Mouse (Mus musculus): ENCODE data around the gene Map3k12. TPM values are rescaled to one million over a fixed set of nuclear protein-coding genes. Genes with fewer than 3 reads are reported as not detected.
A peak's percentile ranks its signal among the peaks of the same experiment; 100 is the strongest.

The Map3k12 gene
- 43.9 and 47.5 TPM in 2 replicates for polyA plus RNA-seq (2014; fragmentation: Nextera tagmentation; extraction: Ambion mirVana)

DNA sequence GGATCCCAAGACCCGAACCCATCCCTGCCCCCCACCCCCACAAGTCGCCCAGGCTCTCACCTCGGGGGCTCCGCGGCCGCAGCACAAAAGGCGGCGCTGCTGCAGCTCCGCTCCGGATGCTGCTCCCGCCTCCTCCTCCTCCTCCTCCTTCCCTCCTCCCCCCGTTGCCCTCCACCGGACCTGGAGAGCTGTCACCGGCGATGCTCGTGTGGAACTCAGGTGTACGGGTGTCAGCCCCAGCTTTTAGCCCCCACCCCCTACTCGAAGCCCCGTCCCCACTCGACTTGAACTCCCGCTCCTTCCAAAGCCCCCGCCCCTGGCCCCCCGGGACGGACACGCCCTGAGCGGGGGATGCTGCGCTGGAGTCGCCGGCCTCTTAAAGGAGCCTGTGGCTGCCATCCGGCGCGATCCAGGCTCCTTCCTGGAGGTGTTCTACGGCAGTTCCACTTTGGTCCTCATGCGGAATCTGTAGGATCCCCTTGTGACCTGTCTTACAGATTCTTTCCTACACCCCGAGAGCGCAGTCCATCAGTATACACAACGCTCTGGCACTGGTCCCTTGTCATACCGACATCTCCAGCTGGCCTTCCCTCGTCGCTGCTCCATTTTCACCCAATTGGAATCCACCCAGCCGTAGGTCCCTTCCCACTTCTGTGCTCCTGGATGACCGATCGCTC, at the start of gene Map3k12:
Gene Map3k12, minus strand, starts transcription at position 337 of the 677 bp plus-strand sequence.
- ATAC-seq (ENCODE audit: low FRiP score) = no peak
- peaks cover 13% of the 10 kb centered on the region for H3K36me3 ChIP-seq (replicated peaks; ENCODE audit: control insufficient read depth, insufficient read depth)
- peak within 1 kb of the TSS; percentile 87 for H3K9ac ChIP-seq
- H3K4me2 ChIP-seq (replicated peaks) = peak within 1 kb of the TSS; percentile 69
- H3K27ac ChIP-seq = peak within 1 kb of the TSS; percentile 94
- no peaks in the 10 kb centered on the region for H3K9me3 ChIP-seq (ENCODE audit: control insufficient read depth, low read length)
- DNase-seq (ENCODE audit: low spot score) = peak; percentile 72
- peak within 1 kb of the TSS; percentile 72 for H3K4me3 ChIP-seq (replicated peaks; ENCODE audit: low read length)
- WGBS = 1% methylated on average over 42 of the region's 43 CpGs
- H3K4me1 ChIP-seq (replicated peaks; ENCODE audit: control insufficient read depth, insufficient read depth, low read length) = peaks cover 39% of the 10 kb centered on the region
- H3K27me3 ChIP-seq (ENCODE audit: control insufficient read depth, insufficient read depth, low read length) = no peaks in the 10 kb centered on the region

DNA sequence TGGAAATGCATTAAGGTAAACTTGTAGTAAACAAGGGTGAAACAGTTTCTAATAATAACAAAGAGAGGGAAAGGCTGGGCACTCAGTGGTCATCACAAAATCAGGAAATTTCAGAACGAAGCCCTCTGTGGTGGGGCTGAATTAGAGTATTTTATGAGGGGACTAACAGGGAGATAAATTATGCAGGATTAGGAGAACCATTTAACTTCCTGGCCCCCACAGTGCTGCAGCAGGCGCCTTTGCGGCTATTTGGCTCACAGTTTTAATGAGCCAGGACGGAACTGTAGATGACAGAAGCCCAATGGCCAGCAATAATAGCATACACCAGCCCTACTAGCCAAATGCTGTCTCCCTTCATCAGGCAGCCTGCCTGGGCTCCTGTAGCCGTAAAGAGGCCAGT, 46.8 kb upstream of the Map3k12 start:
- ATAC-seq (ENCODE audit: low FRiP score) = no peak
- H3K9me3 ChIP-seq (ENCODE audit: control insufficient read depth, low read length) = no peaks in the 10 kb centered on the region
- H3K27me3 ChIP-seq (ENCODE audit: control insufficient read depth, insufficient read depth, low read length) = no peaks in the 10 kb centered on the region
- no peaks in the 10 kb centered on the region for H3K4me1 ChIP-seq (replicated peaks; ENCODE audit: control insufficient read depth, insufficient read depth, low read length)
- H3K4me3 ChIP-seq (replicated peaks; ENCODE audit: low read length) = no peak overlapping the region
- no peak for DNase-seq (ENCODE audit: low spot score)
- no peak overlapping the region for H3K27ac ChIP-seq
- no peaks in the 10 kb centered on the region; the same call in 1 of the 2 replicates for H3K36me3 ChIP-seq (replicated peaks; ENCODE audit: control insufficient read depth, insufficient read depth)
- 83% methylated on average over 5 of the region's 5 CpGs for WGBS
- H3K9ac ChIP-seq = no peak overlapping the region
- no peak overlapping the region for H3K4me2 ChIP-seq (replicated peaks)

DNA sequence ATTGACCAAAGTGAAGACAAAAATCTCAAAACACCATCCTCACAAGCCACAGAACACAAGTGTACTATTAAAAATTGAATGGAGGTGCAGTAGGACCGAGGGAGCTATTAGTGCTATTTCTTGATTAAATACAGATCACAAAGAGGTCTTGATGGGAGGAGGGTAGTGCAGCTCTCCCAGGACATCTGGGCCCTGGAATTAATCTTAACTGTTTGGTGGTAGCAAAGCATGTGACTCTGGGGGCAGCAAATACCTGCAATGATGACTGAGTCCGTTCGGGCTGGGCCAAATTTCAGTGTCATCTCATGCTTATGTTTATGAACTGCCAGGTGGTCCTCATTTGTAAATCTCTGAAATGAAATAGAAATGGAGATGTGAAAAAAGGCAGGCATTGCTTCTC, 46.2 kb upstream of the Map3k12 start:
- H3K9ac ChIP-seq = no peak overlapping the region
- DNase-seq (ENCODE audit: low spot score) (no peak), ATAC-seq (ENCODE audit: low FRiP score) (no peak)
- H3K36me3 ChIP-seq (replicated peaks; ENCODE audit: control insufficient read depth, insufficient read depth) = no peaks in the 10 kb centered on the region; the same call in 1 of the 2 replicates
- no peak overlapping the region for H3K4me3 ChIP-seq (replicated peaks; ENCODE audit: low read length)
- WGBS = 83% methylated on average over 3 of the region's 3 CpGs
- no peak overlapping the region for H3K4me2 ChIP-seq (replicated peaks)
- H3K27ac ChIP-seq = no peak overlapping the region
- H3K27me3 ChIP-seq (ENCODE audit: control insufficient read depth, insufficient read depth, low read length) = no peaks in the 10 kb centered on the region
- no peaks in the 10 kb centered on the region for H3K4me1 ChIP-seq (replicated peaks; ENCODE audit: control insufficient read depth, insufficient read depth, low read length)
- H3K9me3 ChIP-seq (ENCODE audit: control insufficient read depth, low read length) = no peaks in the 10 kb centered on the region

DNA sequence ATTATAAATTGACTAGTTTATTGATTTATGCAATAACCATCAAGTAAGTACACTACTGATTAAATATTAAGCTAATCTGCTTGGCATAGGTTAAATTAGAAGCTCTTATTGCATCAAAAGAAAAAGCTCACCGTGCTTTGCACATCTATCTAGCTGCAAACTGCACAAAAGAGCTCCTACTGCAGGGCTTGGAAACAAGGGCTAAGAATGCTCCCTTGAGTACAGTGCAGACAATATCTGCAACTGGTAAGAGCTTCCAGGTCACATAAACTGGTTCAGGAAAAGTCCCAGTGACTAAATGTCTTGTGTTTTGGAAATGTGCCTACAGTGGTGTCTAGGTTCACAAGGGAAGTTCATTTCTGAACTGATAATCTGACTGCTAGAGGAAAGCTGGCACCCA, 45.6 kb upstream of the Map3k12 start:
- DNase-seq (ENCODE audit: low spot score) (no peak), ATAC-seq (ENCODE audit: low FRiP score) (no peak)
- 88% methylated on average over 1 of the region's 1 CpGs for WGBS
- Histone ChIP-seq H3K27ac (no peak overlapping the region), H3K9me3 (ENCODE audit: control insufficient read depth, low read length) (no peaks in the 10 kb centered on the region), H3K27me3 (ENCODE audit: control insufficient read depth, insufficient read depth, low read length) (no peaks in the 10 kb centered on the region), H3K9ac (no peak overlapping the region), H3K4me3 (replicated peaks; ENCODE audit: low read length) (no peak overlapping the region), H3K4me2 (replicated peaks) (no peak overlapping the region), H3K36me3 (replicated peaks; ENCODE audit: control insufficient read depth, insufficient read depth) (no peaks in the 10 kb centered on the region; the same call in 1 of the 2 replicates), H3K4me1 (replicated peaks; ENCODE audit: control insufficient read depth, insufficient read depth, low read length) (no peaks in the 10 kb centered on the region)

DNA sequence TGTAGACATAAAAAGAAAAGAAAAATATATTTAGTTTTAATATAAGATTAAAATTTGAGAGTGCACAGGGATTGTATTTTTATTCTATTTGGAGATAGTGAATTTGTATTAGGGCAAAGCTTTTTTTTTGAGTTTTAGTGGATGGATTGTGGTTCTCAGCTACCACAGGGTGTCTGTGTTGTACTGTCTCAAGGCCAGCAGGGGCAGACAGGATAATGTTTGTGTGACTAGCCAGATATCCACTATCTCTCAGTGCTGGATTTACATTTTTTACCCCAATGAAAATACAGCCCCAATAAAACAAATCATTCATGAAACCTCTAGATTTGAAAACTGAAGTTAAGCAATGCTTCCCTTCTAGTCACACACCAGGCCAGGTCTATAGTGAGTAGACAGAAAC, 40.7 kb upstream of the Map3k12 start:
- peaks cover 32% of the 10 kb centered on the region for H3K36me3 ChIP-seq (replicated peaks; ENCODE audit: control insufficient read depth, insufficient read depth)
- no peak for ATAC-seq (ENCODE audit: low FRiP score)
- no peaks in the 10 kb centered on the region for H3K9me3 ChIP-seq (ENCODE audit: control insufficient read depth, low read length)
- H3K4me1 ChIP-seq (replicated peaks; ENCODE audit: control insufficient read depth, insufficient read depth, low read length) = no peaks in the 10 kb centered on the region
- H3K27ac ChIP-seq = no peak overlapping the region
- H3K27me3 ChIP-seq (ENCODE audit: control insufficient read depth, insufficient read depth, low read length) = no peaks in the 10 kb centered on the region
- no peak overlapping the region for H3K9ac ChIP-seq
- no peak for DNase-seq (ENCODE audit: low spot score)
- no peak overlapping the region for H3K4me2 ChIP-seq (replicated peaks)
- H3K4me3 ChIP-seq (replicated peaks; ENCODE audit: low read length) = no peak overlapping the region

DNA sequence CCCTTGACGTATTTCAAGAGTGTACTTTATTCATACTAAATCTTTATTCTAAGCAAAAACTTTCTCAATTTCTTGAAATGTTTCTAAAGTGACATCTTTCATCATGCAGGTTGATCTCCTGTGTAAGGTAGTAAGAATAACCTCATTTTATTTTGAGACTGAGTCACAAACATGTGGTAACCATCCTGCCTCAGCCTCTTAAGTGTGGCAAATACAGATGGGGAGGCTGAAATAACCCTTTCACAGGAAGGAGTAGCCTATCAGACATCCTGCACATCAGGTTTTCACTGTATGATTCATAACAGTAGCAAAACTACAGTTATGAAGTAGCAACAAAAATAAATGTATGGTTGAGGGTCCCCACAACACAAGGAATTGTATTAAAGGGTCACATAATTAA, 38.7 kb upstream of the Map3k12 start:
- Histone ChIP-seq H3K4me1 (replicated peaks; ENCODE audit: control insufficient read depth, insufficient read depth, low read length) (no peaks in the 10 kb centered on the region), H3K36me3 (replicated peaks; ENCODE audit: control insufficient read depth, insufficient read depth) (peaks cover 50% of the 10 kb centered on the region), H3K9me3 (ENCODE audit: control insufficient read depth, low read length) (no peaks in the 10 kb centered on the region), H3K9ac (no peak overlapping the region), H3K4me3 (replicated peaks; ENCODE audit: low read length) (no peak overlapping the region), H3K27me3 (ENCODE audit: control insufficient read depth, insufficient read depth, low read length) (no peaks in the 10 kb centered on the region), H3K4me2 (replicated peaks) (no peak overlapping the region), H3K27ac (no peak overlapping the region)
- DNase-seq (ENCODE audit: low spot score) = no peak
- ATAC-seq (ENCODE audit: low FRiP score) = no peak
- whole genome bisulfite sequencing = 98% methylated on average over 1 of the region's 1 CpGs

DNA sequence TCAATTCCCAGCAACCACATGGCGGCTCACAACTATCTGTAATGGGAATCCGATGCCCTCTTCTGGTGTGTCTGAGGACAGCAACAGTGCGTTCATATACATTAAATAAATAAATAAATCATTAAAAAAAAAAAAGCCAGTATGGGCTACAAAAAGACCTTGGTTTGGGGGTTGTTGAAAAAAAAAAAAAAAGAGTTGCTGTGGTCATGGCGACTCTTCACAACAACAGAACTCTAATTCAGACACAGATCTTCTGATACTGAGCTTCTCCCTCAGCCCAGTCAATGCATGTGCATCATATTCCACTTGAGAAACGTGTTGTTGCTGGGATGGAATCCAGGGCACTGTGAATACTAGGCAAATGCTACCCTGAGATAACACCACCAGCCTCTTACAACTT, 35.7 kb upstream of the Map3k12 start:
- Histone ChIP-seq H3K9me3 (ENCODE audit: control insufficient read depth, low read length) (no peaks in the 10 kb centered on the region), H3K9ac (no peak overlapping the region), H3K27ac (no peak overlapping the region), H3K27me3 (ENCODE audit: control insufficient read depth, insufficient read depth, low read length) (no peaks in the 10 kb centered on the region), H3K36me3 (replicated peaks; ENCODE audit: control insufficient read depth, insufficient read depth) (peaks cover 51% of the 10 kb centered on the region), H3K4me2 (replicated peaks) (no peak overlapping the region), H3K4me3 (replicated peaks; ENCODE audit: low read length) (no peak overlapping the region), H3K4me1 (replicated peaks; ENCODE audit: control insufficient read depth, insufficient read depth, low read length) (no peaks in the 10 kb centered on the region)
- no peak for DNase-seq (ENCODE audit: low spot score)
- ATAC-seq (ENCODE audit: low FRiP score) = no peak
- WGBS = 95% methylated on average over 5 of the region's 5 CpGs

DNA sequence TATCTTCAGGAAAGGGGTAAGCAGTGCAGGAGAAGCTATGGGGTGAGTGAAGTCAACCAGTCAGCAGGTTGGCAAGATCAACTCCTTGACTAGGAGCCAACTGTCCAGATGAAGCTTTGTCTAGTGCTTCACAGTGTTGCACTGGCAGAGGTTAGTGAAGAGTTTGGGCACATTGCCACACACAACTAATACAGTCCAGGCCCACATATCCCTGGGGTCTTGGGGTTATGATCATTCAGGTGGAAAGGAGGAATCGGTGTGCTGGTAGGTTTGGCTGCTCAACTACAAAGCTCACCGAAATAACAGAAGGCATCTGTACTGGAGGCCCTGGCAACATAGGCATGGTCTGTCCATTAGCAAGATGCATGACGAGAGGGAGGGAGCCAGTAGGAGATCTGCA, 30.6 kb upstream of the Map3k12 start:
- no peak overlapping the region for H3K4me3 ChIP-seq (replicated peaks; ENCODE audit: low read length)
- peak overlapping the region; percentile 72; the same call in 1 of the 2 replicates for H3K27ac ChIP-seq
- H3K36me3 ChIP-seq (replicated peaks; ENCODE audit: control insufficient read depth, insufficient read depth) = peaks cover 57% of the 10 kb centered on the region
- H3K9ac ChIP-seq = no peak overlapping the region
- H3K9me3 ChIP-seq (ENCODE audit: control insufficient read depth, low read length) = no peaks in the 10 kb centered on the region
- DNase-seq (ENCODE audit: low spot score) (peak; percentile 48), ATAC-seq (ENCODE audit: low FRiP score) (0 out of 2 replicates have a peak, but pooled peaks have one; percentile 55)
- no peaks in the 10 kb centered on the region for H3K4me1 ChIP-seq (replicated peaks; ENCODE audit: control insufficient read depth, insufficient read depth, low read length)
- no peaks in the 10 kb centered on the region for H3K27me3 ChIP-seq (ENCODE audit: control insufficient read depth, insufficient read depth, low read length)
- 76% methylated on average over 3 of the region's 3 CpGs for WGBS
- H3K4me2 ChIP-seq (replicated peaks) = no peak overlapping the region

DNA sequence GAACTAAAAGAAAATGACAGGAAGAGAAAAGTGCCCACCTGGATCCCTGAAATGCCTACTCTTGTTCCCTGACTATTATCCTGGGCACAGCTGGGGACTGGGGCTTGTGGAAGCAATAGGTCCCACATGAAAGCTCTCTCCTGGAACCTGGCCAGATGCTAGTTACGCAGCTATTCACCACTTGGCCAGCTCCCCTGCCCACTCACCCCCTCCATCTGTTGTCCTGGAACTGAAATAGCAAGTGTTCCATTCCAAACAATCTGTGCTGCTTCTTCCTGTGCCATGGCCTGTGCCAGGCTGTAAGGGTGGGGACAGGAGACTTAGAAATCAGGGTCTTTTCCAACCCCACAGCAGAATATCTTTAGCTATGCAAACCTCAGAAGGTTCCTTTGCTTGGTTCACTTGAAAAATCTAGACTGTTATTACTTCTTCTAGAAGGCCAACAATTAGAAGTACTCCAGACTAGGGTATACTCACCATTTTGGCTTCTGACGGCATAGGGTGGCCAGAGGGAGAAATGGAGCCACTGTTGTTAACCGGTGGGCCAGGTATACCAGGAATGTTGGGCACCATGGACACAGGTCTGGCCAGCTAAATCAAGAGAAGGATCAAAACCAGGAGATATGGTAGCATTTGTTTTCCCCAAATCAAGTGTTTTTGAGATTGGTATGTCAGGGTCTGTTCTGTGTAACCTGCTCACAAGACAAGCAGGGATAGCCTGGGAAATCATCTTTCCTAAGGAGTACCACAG, 30.0 kb upstream of the Map3k12 start:
- Histone ChIP-seq H3K36me3 (replicated peaks; ENCODE audit: control insufficient read depth, insufficient read depth) (peaks cover 54% of the 10 kb centered on the region), H3K9ac (no peak overlapping the region)

More for the DNA sequence above, 30.0 kb upstream of the Map3k12 start:
- H3K4me3 ChIP-seq (replicated peaks; ENCODE audit: low read length) = no peak overlapping the region
- no peak overlapping the region for H3K4me2 ChIP-seq (replicated peaks)
- peak overlapping the region; percentile 72 for H3K27ac ChIP-seq
- DNase-seq (ENCODE audit: low spot score) (peak; percentile 69), ATAC-seq (ENCODE audit: low FRiP score) (peak; percentile 34; the same call in 1 of the 2 replicates)
- H3K27me3 ChIP-seq (ENCODE audit: control insufficient read depth, insufficient read depth, low read length) = no peaks in the 10 kb centered on the region
- H3K4me1 ChIP-seq (replicated peaks; ENCODE audit: control insufficient read depth, insufficient read depth, low read length) = no peaks in the 10 kb centered on the region
- 70% methylated on average over 3 of the region's 3 CpGs for WGBS
- no peaks in the 10 kb centered on the region for H3K9me3 ChIP-seq (ENCODE audit: control insufficient read depth, low read length)

Data from hindbrain, embryonic 14.5 days (tissue).